Comparison of ENCODE assay signal across 10 mouse cellular contexts in genomic region chr7:40622811-40623210, GRCm38 (mm10).
DNase-seq lines count a peak whose midpoint lies in the region; ATAC-seq and TF ChIP-seq lines count a peak whose summit lies in the region.
"Had no signal": no experiment of that assay in that cellular context is flagged by ENCODE, and none has a peak within 500 bp of the region (broad histone marks: within the 10 kb centered on the region; RNA-seq: fewer than 3 reads in every experiment).

No protein-coding gene starts in this region.

- H3K9ac ChIP-seq in heart, adult 2 months (ENCODE audit: low read depth, low read length) = no peak overlapping the region
- H3K9ac ChIP-seq in kidney, postnatal 0 days (ENCODE audit: low read depth, low read length) = no peak overlapping the region
- H3K9ac ChIP-seq: hindbrain, embryonic 15.5 days had no signal

- no peak overlapping the region for H3K4me3 ChIP-seq in heart, adult 2 months
- H3K4me3 ChIP-seq in kidney, postnatal 0 days (replicated peaks; ENCODE audit: low read depth, low read length) = no peak overlapping the region
- H3K4me3 ChIP-seq in thymus, adult 2 months (ENCODE audit: control insufficient read depth, insufficient read depth, low read length) = no peak overlapping the region
- H3K4me3 ChIP-seq in lung, adult 2 months (replicated peaks; ENCODE audit: extremely low read depth, low read depth, low read length) = no peak overlapping the region
- H3K4me3 ChIP-seq: hindbrain, embryonic 15.5 days; myocyte had no signal

- DNase-seq in heart, postnatal 4 days = peak; percentile 35
- DNase-seq in heart, adult 2 months = no peak
- peak; percentile 86 for DNase-seq in kidney, postnatal 0 days (ENCODE audit: low spot score)
- DNase-seq in left cerebral cortex, postnatal 25 days (ENCODE audit: low spot score in 2 of 2) = peak; percentile 77 to 94
- DNase-seq in thymus, adult 2 months = no peak
- no peak for DNase-seq in lung, adult 2 months
- DNase-seq in adrenal gland, postnatal 10 days = no peak

- no peak overlapping the region for H3K27ac ChIP-seq in heart, adult 2 months
- no peak overlapping the region for H3K27ac ChIP-seq in kidney, postnatal 0 days
- no peak overlapping the region for H3K27ac ChIP-seq in thymus, adult 2 months (ENCODE audit: control insufficient read depth, insufficient read depth, low read length)
- H3K27ac ChIP-seq: hindbrain, embryonic 15.5 days had no signal

- TF ChIP-seq POLR2A in heart, adult 2 months (IDR thresholded peaks at IDR 0.05; ENCODE audit: insufficient read depth, low read depth, low read length) = no peak
- no peak for TF ChIP-seq POLR2A in thymus, adult 2 months (IDR thresholded peaks at IDR 0.05; ENCODE audit: control insufficient read depth, extremely low read depth, insufficient read depth, low read length, poor library complexity)
- no peak for TF ChIP-seq POLR2A in lung, adult 2 months (IDR thresholded peaks at IDR 0.05; ENCODE audit: borderline replicate concordance, extremely low read depth, low read depth, low read length)

- no peaks in the 10 kb centered on the region for H3K27me3 ChIP-seq in heart, adult 2 months (ENCODE audit: control insufficient read depth, insufficient read depth, low read length)
- no peaks in the 10 kb centered on the region for H3K27me3 ChIP-seq in kidney, postnatal 0 days (ENCODE audit: insufficient read depth, low read length)
- H3K27me3 ChIP-seq in thymus, adult 2 months (ENCODE audit: control insufficient read depth, insufficient read depth, low read length) = no peaks in the 10 kb centered on the region
- H3K27me3 ChIP-seq: hindbrain, embryonic 15.5 days had no signal

- TF ChIP-seq EP300 in heart, adult 2 months (IDR thresholded peaks at IDR 0.05; ENCODE audit: insufficient read depth, low read depth, low read length) = no peak

- H3K79me2 ChIP-seq in heart, adult 2 months (replicated peaks; ENCODE audit: control insufficient read depth, insufficient read depth, low read length) = no peaks in the 10 kb centered on the region

- peak; percentile 96 for ATAC-seq in frontal cortex, adult (ENCODE audit: low TSS enrichment)
- no peak for ATAC-seq in kidney, postnatal 0 days (replicated peaks; ENCODE audit: low FRiP score, low read depth)

- intact Hi-C loops in heart, adult 2 months (cut with DNase I) = no loop called here
- intact Hi-C loops in left cerebral cortex, postnatal 25 days (cut with DNase I) = no loop called here

- H3K4me1 ChIP-seq in heart, adult 2 months (ENCODE audit: control insufficient read depth, insufficient read depth, low read length) = no peaks in the 10 kb centered on the region
- H3K4me1 ChIP-seq in kidney, postnatal 0 days (replicated peaks; ENCODE audit: insufficient read depth, low read length) = no peaks in the 10 kb centered on the region
- no peaks in the 10 kb centered on the region for H3K4me1 ChIP-seq in thymus, adult 2 months (replicated peaks; ENCODE audit: control insufficient read depth, insufficient read depth, low read length)
- no peaks in the 10 kb centered on the region for H3K4me1 ChIP-seq in lung, adult 2 months (ENCODE audit: control insufficient read depth, insufficient read depth, low read length)
- H3K4me1 ChIP-seq: hindbrain, embryonic 15.5 days had no signal

- H3K36me3 ChIP-seq in heart, adult 2 months (ENCODE audit: control insufficient read depth, insufficient read depth, low read length) = no peaks in the 10 kb centered on the region
- no peaks in the 10 kb centered on the region for H3K36me3 ChIP-seq in kidney, postnatal 0 days (ENCODE audit: insufficient read depth, low read length)
- no peaks in the 10 kb centered on the region for H3K36me3 ChIP-seq in thymus, adult 2 months (ENCODE audit: control insufficient read depth, insufficient read depth, low read length)
- H3K36me3 ChIP-seq: hindbrain, embryonic 15.5 days had no signal

- no peak for TF ChIP-seq CTCF in heart, adult 2 months (IDR thresholded peaks at IDR 0.05)
- no peak for TF ChIP-seq CTCF in kidney, postnatal 0 days (IDR thresholded peaks at IDR 0.05; ENCODE audit: low read depth)
- TF ChIP-seq CTCF in thymus, adult 2 months (IDR thresholded peaks at IDR 0.05; ENCODE audit: borderline replicate concordance, control insufficient read depth, extremely low read depth, insufficient read depth, low read length, poor library complexity) = no peak
- no peak for TF ChIP-seq CTCF in lung, adult 2 months (IDR thresholded peaks at IDR 0.05; ENCODE audit: insufficient read depth, low read length)

- H3K9me3 ChIP-seq in kidney, postnatal 0 days (replicated peaks; ENCODE audit: low read length) = no peaks in the 10 kb centered on the region
- H3K9me3 ChIP-seq: hindbrain, embryonic 15.5 days had no signal

- 15% methylated on average over 3 of the region's 3 CpGs for WGBS in heart, adult 2 months
- WGBS in kidney, postnatal 0 days = 26% methylated on average over 3 of the region's 3 CpGs
- 82% methylated on average over 3 of the region's 3 CpGs for WGBS in thymus, adult 2 months
- 46% methylated on average over 3 of the region's 3 CpGs for WGBS in lung, adult 2 months

- no peak overlapping the region for H3K4me2 ChIP-seq in kidney, postnatal 0 days (ENCODE audit: low read length)
- H3K4me2 ChIP-seq: hindbrain, embryonic 15.5 days had no signal

Comparison
In these comparisons a context has a peak if more than half of its experiments do, and no peak if none do; other contexts are left out.
1. DNase-seq: peak in heart, postnatal 4 days (single experiment), kidney, postnatal 0 days (single experiment) and left cerebral cortex, postnatal 25 days (2 of 2); none in heart, adult 2 months (0 of 2), thymus, adult 2 months (single experiment), lung, adult 2 months (single experiment) and adrenal gland, postnatal 10 days (single experiment).